Mouse (Mus musculus): ENCODE measurements around the gene Gm13030.

- no peak for TF ChIP-seq GATA1 (IDR thresholded peaks at IDR 0.05; ENCODE audit: borderline replicate concordance, low read length)
- no peak for TF ChIP-seq FLI1 (IDR thresholded peaks at IDR 0.05; ENCODE audit: low read length)
These were observed 15.4 kb upstream of the Gm13030 start for GRCm38 (mm10) chr4:138889165-138889564.
